Mouse (Mus musculus) left cerebral cortex, postnatal 4 days (tissue): Measurements from ENCODE around the gene Susd4. TPM values are rescaled to one million over a fixed set of nuclear protein-coding genes. Genes with fewer than 3 reads are reported as not detected.

Experiments used
- DNase-seq: peaks from one replicate; pipeline ENCODE4 v3.0.0-alpha.2; 2022
- intact Hi-C: fragments of 180-260 bp; cut with DNase I; formaldehyde crosslinking; loops from one replicate; pipeline ENCODE4 v1.15.1; 2025
- total RNA-seq, 2 experiments: library from RNA; stranded (reverse); gene quantifications; 2 replicates each; pipeline ENCODE4 v1.2.3; 2021

Susd4 gene
- total RNA-seq, 2 experiments from 2014 or later = 40.2 to 49.1 TPM

DNA sequence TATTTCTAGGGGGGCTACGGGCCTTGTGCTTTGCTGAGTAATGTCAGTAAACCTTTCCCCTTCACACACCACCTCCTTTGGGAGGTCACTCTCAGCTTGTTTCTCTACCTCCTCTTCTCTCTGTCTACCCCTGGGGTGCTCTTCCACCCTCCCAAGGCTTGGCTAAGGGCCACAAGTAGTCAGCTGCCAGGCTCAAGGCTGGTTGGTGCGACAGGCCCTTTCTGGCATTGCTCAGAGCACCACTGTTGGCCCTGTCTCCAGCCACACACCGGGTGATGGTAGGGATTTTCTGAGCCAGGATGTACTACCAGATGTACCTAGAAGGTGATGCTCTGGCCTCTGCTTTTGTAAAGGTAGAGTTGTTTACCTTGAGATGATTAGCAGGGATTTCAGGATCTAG is 21.1 kb downstream of the Susd4 start:
- intact Hi-C loops = no loop called here
- DNase-seq = peak; percentile 42

- intact Hi-C loops = no loop called here
- DNase-seq = no peak
Observed at GRCm38 (mm10) chr1:182785504-182785903, 21.8 kb downstream of the Susd4 start.

DNA sequence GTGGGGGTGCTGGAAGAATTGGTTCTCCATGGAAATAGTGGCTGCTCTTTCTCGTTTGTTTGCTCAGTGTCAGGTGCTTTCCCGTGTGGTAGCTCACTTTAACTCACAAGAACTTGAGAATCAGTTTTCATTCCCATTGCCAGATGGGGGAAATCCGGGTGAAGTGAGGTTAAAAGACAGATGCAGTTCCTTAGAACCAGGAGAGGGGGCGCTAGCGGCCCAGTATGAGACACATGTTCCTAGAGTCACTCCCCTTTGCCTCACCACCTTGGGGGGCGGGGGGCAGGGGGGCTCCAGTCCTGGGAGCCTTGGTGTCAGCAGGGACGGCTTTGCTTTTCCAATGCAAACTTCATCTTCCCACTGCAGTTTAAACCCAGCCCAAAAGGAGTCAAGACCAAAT is 23.4 kb downstream of the Susd4 start:
- no peak for DNase-seq
- intact Hi-C loops = no loop called here

DNA sequence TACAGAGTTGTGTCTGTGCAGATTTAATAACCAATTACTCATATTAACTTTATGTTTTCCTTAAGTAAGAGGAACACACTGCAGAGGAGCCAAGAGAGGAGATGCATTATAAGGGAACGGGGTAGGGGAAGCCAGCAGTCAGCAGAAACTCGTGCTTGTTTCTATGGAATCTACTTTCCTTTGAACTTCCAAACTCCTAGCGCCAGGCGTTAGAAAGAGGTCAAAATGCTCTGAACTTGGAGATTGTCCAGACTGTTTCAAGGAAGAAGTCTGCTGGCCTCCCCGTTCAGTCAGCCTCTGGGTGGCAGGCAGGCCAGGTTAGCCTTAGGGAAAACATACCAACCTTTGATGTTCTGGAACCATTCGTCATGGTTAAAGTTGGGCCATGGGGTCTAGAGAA is 25.2 kb downstream of the Susd4 start:
- intact Hi-C loops = no loop called here
- no peak for DNase-seq

DNA sequence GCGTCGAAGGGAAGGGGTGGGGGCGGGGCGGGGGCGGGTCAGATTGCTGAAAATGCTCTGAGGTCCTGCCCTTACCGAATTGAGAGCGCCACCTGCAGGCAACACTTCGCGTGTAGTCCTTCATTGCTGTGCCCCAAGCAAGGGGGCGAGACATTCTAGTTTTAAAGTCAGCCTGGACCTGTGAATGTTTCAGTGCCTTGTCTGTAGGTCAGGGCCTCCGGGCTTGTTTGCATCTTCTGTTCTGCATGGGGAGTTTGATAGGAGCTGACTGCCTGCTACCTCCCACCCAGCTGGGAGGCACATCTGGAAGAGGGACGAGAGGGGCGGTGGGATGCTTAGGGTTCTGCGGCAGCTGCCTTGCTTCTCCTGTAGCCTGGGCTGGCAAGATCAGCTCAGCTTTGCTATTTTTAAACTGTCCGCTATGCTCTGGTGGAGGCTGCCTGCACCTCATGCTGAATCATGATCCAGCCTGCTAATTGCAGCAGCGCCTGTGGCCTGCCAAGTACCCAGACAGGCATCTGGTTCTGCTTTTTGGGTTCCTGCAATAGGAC is 28.9 kb downstream of the Susd4 start:
- peak; percentile 75 for DNase-seq

DNA sequence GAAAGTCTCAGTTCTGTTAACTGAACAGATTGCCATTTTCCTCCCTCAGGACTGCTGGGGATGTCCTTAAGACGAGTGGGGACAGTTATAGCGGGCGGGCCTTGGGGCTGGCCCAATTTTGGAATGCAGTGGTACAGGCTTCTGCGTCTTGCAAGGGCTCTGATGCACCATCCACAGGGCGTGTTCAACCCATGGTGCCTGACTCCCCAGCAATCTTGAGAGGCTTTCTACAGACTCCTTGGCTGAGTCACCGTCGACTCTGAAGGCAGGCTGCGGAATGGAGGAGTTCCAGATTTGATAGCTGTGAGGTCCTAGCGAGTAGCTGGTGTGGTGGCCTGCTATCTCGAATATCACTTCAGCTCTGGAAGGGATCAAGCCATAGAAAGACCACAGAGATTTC is 30.6 kb downstream of the Susd4 start:
- intact Hi-C loops = no loop called here
- DNase-seq = no peak

More for the DNA sequence above, 28.9 kb downstream of the Susd4 start:
- intact Hi-C loops = no loop called here

DNA sequence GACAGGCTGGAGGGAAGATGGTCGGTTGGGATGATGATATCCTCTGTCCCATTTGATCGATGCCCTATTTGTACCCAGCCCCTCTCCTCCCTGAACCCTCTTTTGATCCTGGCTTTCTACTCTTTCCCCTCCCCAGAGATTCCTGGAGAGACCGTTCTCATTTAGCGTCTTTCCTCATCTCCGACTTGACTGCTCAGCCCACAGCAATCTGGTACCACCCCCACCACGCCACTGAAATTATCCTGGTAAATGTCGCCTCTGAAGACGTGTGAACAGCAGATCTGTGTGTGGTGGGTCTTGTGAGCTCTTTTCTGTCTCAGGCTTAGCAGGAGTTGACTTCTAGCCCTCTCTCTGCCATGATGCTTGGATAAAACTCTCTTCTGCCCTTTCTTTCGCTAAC is 31.0 kb downstream of the Susd4 start:
- DNase-seq = no peak
- intact Hi-C loops = no loop called here

DNA sequence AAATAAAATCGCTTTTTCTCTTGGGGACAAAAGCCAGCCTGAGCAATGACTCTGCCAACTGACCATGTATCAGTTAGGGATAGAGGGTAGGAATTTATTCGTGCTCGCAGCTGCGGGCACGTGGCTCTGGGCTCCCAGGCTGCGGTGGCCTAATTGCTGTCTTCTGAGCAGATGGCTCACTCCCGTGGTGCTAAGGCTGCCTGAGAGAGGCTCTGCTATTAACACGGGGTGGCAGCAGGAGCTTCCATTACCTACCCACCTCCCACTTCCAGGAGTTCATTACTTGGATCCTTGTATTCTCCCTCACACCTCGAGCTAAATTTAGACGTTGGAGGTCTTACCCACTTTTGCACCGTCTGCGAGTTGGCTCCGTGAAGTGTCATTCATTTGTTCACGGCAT is 33.4 kb downstream of the Susd4 start:
- intact Hi-C loops = no loop called here
- peak; percentile 51 for DNase-seq

DNA sequence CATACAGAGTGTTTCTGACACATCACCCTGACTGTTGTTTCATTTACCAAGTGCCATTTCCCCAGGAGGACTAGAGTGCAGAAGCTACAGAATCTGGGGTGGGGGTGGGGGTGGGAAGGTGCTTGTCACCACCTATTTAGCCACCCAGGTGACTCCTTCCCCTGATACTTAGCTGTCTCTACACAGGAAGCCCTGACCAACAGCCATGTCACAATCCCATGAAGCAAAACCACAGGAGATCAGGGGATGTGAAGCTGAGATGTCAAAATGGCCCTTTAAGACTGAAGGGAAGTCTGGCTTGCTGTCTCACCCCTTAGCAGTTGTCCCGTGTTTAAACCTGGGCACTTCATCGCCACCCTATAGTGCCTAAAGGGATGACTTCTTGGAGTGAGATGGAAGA is 37.9 kb downstream of the Susd4 start:
- intact Hi-C loops = no loop called here
- no peak for DNase-seq

DNA sequence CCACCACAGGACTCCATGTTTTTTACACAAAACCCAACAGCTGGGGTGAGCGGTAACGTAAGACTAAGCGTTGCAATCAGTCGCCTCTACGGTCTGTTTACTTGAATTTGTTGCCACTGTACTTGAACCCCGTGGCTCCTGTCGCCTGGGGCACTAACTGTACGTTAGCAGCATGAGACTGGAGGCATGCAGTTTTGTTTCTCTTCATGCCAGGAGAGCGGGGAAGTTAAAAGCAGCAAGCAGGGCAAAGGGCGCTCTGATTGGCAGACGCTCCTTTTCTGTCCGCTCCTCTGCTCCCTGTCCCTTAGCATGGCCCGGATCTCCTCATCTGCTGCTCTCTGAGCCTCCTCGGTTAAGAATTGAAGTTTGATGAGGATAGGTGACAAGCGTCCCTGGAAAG is 39.2 kb downstream of the Susd4 start:
- intact Hi-C loops = no loop called here
- DNase-seq = no peak

- intact Hi-C loops = no loop called here
- peak; percentile 19 for DNase-seq
Observed at GRCm38 (mm10) chr1:182813991-182814390, 50.3 kb downstream of the Susd4 start.

DNA sequence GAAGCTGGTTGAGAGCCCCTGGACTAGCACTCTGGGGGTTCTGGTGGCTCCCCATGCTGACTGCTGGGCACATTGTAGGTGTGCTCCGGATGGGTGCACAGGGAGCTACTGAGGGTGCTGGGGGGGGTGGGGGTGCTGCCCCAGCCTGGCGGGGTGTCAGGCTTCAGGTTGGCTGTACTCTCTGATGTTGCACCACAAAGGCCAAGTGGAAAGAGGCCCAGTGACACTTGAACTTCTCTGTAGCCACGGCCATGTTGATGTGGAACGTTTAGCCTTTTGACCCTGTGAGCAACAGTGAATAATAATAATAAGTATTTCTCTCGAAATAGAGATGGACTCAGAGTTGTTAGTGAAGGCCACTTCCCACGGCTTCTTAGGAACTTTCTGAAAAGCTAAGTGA is 50.9 kb downstream of the Susd4 start:
- no peak for DNase-seq
- intact Hi-C loops = no loop called here

- intact Hi-C loops = no loop called here
- no peak for DNase-seq
Observed at GRCm38 (mm10) chr1:182817106-182817505, 53.4 kb downstream of the Susd4 start.

DNA sequence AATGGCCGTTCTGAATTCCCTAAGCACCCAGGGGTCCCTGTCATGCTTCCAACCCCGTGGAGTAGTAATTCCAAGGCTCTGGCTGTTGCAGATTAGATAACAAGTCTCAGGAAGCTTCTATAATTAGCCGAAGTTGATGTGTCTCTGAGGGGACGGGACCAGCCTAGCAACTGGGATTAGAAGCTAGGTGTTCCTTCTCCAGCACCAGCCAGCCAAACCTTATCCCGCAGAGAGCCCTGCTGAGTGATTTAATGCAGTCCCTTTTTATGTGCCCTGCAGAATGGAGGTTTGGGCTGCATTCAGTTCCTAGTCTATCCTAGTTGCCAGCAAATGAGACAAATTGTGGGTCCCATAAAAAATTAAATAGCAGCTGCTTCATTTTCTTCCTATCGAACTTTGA is 54.0 kb downstream of the Susd4 start:
- DNase-seq = no peak
- intact Hi-C loops = no loop called here

DNA sequence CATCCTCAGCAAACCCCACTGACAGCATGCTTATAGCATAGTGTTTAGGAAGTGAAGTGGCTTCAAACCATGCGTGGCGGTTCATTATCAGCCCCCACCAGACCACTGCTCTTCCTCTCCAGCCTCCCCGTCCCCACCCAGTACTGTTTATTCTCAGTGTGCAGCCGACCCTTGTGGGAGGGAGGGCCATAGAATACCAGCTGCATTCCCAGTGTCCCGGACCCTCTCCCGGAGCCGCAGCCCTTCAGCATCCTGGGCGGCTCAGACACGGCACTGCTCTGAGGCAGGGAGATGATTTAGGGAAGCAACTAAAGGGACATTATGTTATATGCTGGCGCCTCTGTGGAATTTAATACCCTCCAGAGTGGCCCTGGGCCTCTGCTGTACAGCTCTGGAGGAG is 55.3 kb downstream of the Susd4 start:
- no peak for DNase-seq
- intact Hi-C loops = no loop called here

DNA sequence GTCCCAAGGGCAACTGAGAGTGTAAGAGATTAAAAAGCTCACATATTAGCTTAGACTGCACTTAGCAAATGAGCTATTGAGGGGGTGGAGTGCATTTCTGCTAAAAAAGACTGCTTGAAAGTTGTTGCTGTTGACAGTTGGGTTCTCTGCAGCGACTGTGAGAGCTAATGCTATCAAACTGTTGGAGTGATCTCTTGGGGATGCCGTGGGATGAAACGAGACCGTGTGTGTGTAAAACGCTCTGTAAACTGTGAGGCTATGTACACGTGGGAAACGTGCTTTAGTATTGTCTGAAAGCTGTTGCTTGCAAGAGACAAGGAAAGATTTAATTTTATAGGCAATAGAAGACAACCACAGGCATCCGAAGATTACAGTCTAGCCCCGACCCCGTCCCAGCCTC is 59.1 kb downstream of the Susd4 start:
- no peak for DNase-seq
- intact Hi-C loops = no loop called here

GRCm38 (mm10) chr1:182823723-182824421 is 60.2 kb downstream of the Susd4 start:
- no peak for DNase-seq
- intact Hi-C loops = no loop called here

DNA sequence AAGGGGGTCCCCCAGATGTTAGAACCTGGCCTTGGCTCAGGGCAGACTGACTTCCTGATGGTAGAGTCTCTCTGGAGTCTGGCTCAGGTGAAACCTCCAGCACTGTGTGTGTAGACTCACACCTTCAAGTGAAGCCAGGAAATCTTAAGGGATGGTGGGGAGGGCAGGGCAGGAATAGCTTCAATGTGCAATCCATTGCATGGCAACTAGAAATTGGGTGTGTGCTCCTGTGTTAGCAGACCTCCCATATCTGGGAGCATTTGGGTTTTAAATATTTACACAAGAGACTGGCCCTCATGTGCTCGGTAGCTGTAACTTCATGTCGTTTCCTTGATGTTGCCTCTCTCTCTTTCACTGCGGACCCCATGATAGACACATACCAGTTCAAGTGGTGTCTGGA is 62.9 kb downstream of the Susd4 start:
- DNase-seq = no peak
- intact Hi-C loops = no loop called here

DNA sequence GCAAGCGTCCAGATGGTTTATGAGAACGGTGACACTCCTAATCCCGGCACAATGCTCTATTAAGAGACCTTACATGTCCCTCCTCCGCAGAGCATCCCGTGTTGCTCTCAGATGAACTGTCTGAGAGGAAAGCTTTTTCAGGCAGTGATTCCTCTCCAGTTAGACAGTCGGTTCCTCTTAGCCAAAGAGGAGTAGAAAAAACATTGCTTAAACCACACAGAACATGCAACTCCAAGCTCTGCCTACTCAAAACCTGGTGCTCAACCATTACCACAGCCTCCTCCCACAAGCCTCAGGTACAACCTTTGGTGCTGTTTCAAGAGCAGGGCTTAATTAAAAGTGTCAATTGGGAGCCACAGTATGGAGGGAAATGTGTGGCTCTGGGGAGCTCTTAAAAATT is 74.4 kb downstream of the Susd4 start:
- intact Hi-C loops = no loop called here
- DNase-seq = no peak

DNA sequence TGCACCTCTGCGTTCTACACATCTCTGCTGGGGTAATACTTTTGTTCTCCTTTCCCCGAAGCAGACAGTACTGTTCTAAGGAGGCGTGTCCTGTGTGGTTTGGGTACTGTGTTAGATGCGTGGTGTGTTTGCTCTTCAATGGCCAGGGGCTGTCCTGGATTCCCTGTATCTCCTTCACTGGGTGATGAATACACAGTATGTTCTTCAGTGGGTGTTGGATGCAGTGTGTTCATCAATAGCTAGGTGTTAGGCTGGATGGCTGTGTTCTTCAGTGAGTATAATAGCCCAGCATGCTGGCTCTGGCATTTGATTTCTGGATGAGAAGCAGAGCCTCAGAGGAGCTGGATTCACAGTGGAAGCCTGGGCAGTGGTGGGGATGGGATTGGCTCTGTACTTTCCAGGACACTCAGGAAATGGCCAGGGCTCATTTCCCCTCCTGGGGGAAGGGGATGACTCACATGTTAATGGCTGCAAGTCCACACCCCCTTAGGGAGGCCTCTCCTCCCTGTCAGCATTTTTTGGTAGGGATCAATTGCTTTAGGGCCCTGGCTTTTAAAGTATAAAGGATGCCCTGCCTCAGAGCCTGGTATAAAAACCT is 75.8 kb downstream of the Susd4 start:
- DNase-seq = no peak
- intact Hi-C loops = no loop called here

GRCm38 (mm10) chr1:182840011-182840410 is 76.4 kb downstream of the Susd4 start:
- intact Hi-C loops = no loop called here
- DNase-seq = no peak

GRCm38 (mm10) chr1:182840606-182841005 is 76.9 kb downstream of the Susd4 start:
- intact Hi-C loops = no loop called here
- no peak for DNase-seq

GRCm38 (mm10) chr1:182849556-182849955 is 85.9 kb downstream of the Susd4 start:
- intact Hi-C loops = no loop called here
- DNase-seq = no peak
